Mouse (Mus musculus) adrenal gland, postnatal 25 days (tissue): ENCODE measurements at regions not wholly inside any gene's neighbourhood (a gene's known extent, or its start where the extent isn't known, plus 50 kb on each side); places are given as distances from the start of the nearest gene placed in this dataset.
A peak's percentile ranks its signal among the peaks of the same experiment; 100 is the strongest.

ENCODE experiments used
- DNase-seq: peaks from one replicate; pipeline ENCODE4 v3.0.0; 2021; ENCODE audit warnings: mixed read lengths

DNA sequence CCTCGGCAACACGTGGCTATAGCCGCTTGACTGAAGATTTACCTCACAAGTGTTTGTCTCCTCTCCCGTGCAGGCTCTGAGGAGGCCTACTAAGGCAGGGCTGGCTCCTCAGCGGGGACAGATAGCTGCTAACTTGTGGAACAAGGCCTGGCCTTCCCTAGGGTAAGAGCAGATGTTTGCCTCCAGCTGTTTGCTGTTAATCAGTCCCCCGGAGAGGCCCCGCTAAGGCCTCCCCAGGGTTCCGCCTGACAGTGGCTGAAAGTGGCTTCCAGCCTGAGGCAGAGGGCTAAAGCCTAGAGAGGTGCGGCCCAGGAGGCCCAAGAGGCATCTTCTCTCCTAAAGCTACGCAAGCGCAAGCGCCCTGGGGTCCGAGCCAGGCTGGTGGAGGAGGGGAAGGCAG, 52.1 kb upstream of the Dlx4 start:
- DNase-seq, result no peak

DNA sequence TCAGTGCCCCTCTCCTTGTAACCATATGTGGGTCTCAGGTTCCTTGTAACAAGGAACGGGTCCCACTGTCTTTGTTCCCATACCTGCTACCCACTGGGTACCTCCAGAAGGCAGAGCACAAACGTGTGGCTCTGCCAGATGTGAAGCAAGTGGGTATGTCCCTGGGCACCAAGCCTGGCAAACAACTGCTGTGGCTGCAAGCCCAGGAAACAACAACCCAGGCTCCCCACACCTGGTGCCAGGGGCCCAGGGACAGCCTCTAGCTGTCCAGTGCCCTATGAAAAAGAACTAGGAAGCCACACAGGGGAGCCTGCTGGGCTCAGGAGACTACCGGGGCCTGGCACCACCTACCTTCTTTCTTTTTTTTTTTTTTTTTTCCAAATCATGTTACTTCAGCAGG, 54.9 kb upstream of the Dlx4 start:
- no peak for DNase-seq

DNA sequence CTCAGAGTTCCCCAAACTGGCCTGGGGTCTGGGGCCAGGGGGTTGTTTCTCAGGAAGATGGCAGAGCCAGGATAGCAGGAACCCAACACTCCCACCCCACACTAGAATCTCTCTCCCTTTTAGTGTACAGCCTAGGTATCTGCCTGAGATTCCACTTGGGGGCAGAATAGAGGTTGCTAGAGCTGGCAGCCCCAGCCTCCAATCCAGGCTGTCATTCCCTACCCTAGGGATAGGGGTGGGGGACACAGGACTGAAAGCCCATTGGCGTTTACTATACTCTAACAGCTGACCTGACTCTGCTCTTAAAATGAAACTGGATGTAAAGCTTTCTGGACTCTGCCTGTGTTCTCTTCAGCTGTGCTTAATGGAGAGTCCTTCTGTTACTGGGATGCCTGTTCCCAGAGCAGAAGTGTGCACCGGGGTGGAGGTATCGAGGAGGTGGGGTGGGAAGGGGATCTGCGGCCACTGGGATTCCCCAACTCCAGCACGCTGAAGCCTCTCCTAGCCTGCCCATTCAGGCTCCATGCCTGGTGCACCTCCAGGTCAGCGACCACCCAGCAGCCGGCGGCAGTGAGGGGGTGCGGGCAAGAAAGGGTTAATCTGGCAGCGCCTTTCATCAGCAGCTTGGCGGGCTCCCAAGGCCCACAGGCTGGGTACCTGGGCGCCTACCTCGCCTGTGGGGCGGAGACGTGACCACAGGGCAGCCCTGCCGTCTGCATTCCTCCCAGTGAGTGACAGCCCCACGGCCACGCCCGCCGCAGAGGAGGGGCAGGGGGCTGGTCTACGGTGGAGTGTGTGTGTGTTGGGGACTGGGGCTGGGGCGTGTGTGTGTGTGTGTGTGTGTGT, 50.9 kb upstream of the Tac4 start:
- peak; percentile 23 for DNase-seq

DNA sequence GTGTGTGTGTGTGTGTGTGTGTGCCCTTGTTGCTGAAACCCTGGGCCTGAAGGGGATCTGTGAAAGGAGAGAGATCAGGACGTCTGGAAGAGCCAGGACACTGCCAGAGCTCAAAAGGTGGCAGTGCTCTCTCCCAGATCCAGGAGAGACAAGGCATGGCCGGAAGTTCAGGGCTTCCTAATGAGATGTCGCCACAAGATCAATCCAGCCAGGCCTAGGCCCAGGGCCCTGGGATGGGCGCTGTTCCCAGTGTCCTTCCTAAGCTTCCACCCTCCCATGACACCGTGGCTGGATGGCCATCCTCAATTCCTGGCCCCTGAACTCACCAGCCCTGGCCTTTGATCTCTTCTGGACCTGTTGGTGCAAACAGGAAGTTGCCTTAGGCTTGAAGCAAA, 50.3 kb upstream of the Tac4 start:
- no peak for DNase-seq
